In the genomic region with DNA sequence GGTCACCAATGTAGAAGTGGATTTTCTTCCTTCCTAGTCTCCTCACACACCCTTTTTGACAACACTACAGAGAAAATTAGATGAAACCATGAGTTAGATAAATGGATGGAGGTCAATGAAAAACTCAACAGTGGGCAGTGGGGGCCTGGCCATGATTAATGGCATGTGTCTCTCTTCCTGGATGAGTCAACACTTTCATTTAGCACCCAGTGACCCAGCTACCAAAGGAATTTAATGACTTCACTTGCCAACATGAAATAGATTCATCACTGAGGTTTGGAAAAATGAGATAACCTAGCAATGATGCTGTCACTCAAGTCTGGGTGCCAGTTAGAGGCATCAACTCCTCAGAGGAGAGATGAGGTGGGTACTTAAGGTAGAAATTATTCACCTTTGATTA, we compare ENCODE assay signal across 28 mouse cellular contexts. TPM values are rescaled to one million over a fixed set of nuclear protein-coding genes. Genes with fewer than 3 reads are reported as not detected.
A peak's percentile ranks its signal among the peaks of the same experiment; 100 is the strongest.
DNase-seq lines count a peak whose midpoint lies in the region; ATAC-seq lines count a peak whose summit lies in the region.
"Had no signal": no experiment of that assay in that cellular context is flagged by ENCODE, and none has a peak within 500 bp of the region (broad histone marks: within the 10 kb centered on the region; RNA-seq: fewer than 3 reads in every experiment).

No protein-coding gene starts in this region.

- no peaks in the 10 kb centered on the region for H3K4me1 ChIP-seq in forebrain, embryonic 13.5 days

- H3K4me3 ChIP-seq in forebrain, embryonic 13.5 days: no peak overlapping the region

- no peaks in the 10 kb centered on the region for H3K9me3 ChIP-seq in forebrain, embryonic 13.5 days (replicated peaks)
- H3K9me3 ChIP-seq: G1E had no signal

- H3K36me3 ChIP-seq in forebrain, embryonic 13.5 days (ENCODE audit: poor library complexity, severe bottlenecking): no peaks in the 10 kb centered on the region
- H3K36me3 ChIP-seq: G1E had no signal

- no peak for ATAC-seq in forebrain, embryonic 13.5 days
- ATAC-seq: activated CD4-positive, CD25-positive, alpha-beta regulatory T cell, adult 4 months; CD4-positive, CD25-positive, alpha-beta regulatory T cell, adult 4 months; Patski had no signal

- H3K27me3 ChIP-seq in forebrain, embryonic 13.5 days: no peaks in the 10 kb centered on the region
- H3K27me3 ChIP-seq: CH12.LX, Patski had no signal

- no peak overlapping the region for H3K4me2 ChIP-seq in forebrain, embryonic 13.5 days

- H3K27ac ChIP-seq in forebrain, embryonic 13.5 days: no peak overlapping the region

- DNase-seq in 3T3-L1 (ENCODE audit: low read depth, low spot score) (peak; percentile 55), NIH3T3 (ENCODE audit: low read depth) (peak; percentile 3)
- peak; percentile 69 for DNase-seq in Muller cell, postnatal 12 days (ENCODE audit: inconsistent ontology term)
- no peak for DNase-seq in heart, adult 18-20 months
- no peak for DNase-seq in kidney, postnatal 14 days
- DNase-seq: adrenal gland, adult 2 months; adrenal gland, adult 8-10 months; adrenal gland, postnatal 10 days; adrenal gland, postnatal 14 days; adrenal gland, postnatal 25 days; adrenal gland, postnatal 36 days; B cell, adult 2 months; cerebellum, adult 11 months; cerebellum, adult 11-12 months; cerebellum, adult 18-20 months; cerebellum, adult 2 months; cerebellum, adult 8-10 months; cerebellum, adult 9-10 months had no signal

- no peak overlapping the region for H3K9ac ChIP-seq in forebrain, embryonic 13.5 days

RNA-seq across cellular contexts. Expression of a gene that starts 46.9 kb away (rescaled TPM):
- not detected for total RNA-seq in heart, adult 18-20 months (2021)
- polyA plus RNA-seq in forebrain, embryonic 13.5 days (2015; fragmentation: Nextera tagmentation; extraction: Ambion mirVana): not detected in 2 replicates
- total RNA-seq: adrenal gland, adult 18-20 months; adrenal gland, adult 2 months; adrenal gland, adult 8-10 months; adrenal gland, postnatal 10 days; adrenal gland, postnatal 14 days; adrenal gland, postnatal 25 days; adrenal gland, postnatal 36 days; CH12.LX; ES-E14; MEL had no signal
- polyA plus RNA-seq: activated CD4-positive, CD25-positive, alpha-beta regulatory T cell, adult 4 months; adrenal gland, adult 2 months; C2C12; CD4-positive, CD25-positive, alpha-beta regulatory T cell, adult 4 months; cerebellum, adult 2 months; G1E; Patski had no signal

RNA-seq across cellular contexts. Expression of a gene that starts 56.7 kb away (rescaled TPM):
- 1 to 10 TPM; 6.8 to 8.6 TPM for total RNA-seq in heart, adult 18-20 months (2021)
- polyA plus RNA-seq in forebrain, embryonic 13.5 days (2015; fragmentation: Nextera tagmentation; extraction: Ambion mirVana): 0.37 and 0.39 TPM in 2 replicates
- total RNA-seq: CH12.LX, G1E, MEL had no signal
- polyA plus RNA-seq: activated CD4-positive, CD25-positive, alpha-beta regulatory T cell, adult 4 months; CD4-positive, CD25-positive, alpha-beta regulatory T cell, adult 4 months; G1E had no signal

Comparison
In these comparisons a context has a peak if more than half of its experiments do, and no peak if none do; other contexts are left out.
1. DNase-seq: peak in 3T3-L1 (single experiment), Muller cell, postnatal 12 days (single experiment) and NIH3T3 (single experiment); none in heart, adult 18-20 months (0 of 2) and kidney, postnatal 14 days (single experiment).